Mouse (Mus musculus) myocyte (in vitro differentiated cells): ENCODE data around the gene Smok2a.
"Not testable (repeated sequence)": the region's sequence is repeated elsewhere in the genome, so short reads cannot be mapped to it uniquely, and the experiment has no call there.

Experiments
- POLR2A ChIP-seq: IDR thresholded peaks from one replicate; pipeline ENCODE4 v1.6.1; 2011; ENCODE audit warnings: low read depth, mild to moderate bottlenecking, control low read depth, moderate library complexity; ENCODE audit not compliant: insufficient read length
- TCF3 ChIP-seq: IDR thresholded peaks from one replicate; pipeline ENCODE4 v1.6.1; 2011; ENCODE audit warnings: low read depth, control low read depth; ENCODE audit not compliant: insufficient read length
- USF1 ChIP-seq: IDR thresholded peaks from one replicate; pipeline ENCODE4 v1.6.1; 2011; ENCODE audit warnings: low read depth, mild to moderate bottlenecking, control low read depth, moderate library complexity

GRCm38 (mm10) chr17:13229957-13230356 lies 9.0 kb downstream of the Smok2a start, which contains the start of gene Smok2b:
- TF ChIP-seq TCF3, POLR2A, USF1: not testable (repeated sequence)
